Mouse (Mus musculus): ENCODE data around the gene Pygb. TPM values are rescaled to one million over a fixed set of nuclear protein-coding genes. Genes with fewer than 3 reads are reported as not detected.

Gene Pygb
- 123 and 125 TPM in 2 replicates for polyA plus RNA-seq (2012; rRNA removed)

DNA sequence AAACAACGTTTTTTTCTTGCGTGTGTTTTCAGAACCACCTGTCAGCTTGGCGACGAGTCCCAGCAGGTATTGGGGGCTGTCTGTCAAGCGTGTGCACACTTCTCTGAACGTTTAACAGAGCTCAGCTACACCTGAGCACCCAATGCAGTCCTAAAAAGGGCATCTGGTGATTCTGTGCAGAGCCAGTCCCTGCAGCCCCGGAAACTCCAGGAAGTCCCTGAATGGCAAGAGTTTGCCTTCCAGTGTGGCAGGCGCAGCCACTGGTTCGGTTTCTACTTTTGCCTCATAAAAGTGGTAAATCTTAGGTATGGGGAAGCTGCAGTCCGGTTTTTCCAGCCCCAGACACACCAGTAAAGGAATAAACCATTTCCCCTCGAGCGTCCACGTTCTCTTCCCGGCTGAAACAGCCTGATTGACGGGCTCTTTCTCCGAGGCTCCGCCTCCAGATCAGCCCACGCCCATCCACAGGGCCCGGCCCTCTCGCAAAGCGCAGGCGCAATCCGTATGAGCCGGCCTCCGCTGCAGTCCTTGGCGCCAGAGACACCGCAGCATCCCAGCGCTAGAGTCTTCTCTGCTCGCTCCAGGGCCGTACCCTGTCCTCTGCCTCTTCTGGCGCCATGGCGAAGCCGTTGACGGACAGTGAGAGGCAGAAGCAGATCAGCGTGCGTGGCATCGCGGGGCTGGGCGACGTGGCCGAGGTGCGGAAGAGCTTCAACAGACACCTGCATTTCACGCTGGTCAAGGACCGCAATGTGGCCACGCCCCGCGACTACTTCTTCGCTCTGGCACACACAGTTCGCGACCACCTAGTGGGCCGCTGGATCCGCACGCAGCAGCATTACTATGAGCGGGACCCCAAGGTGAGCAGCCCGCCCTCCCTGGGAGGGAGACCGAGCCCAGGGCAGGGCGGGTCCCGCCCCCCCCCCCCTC is at the start of gene Pygb:
Gene Pygb (plus strand): TSS at position 485 of the 930 bp plus-strand sequence.
- DNase-seq (ENCODE audit: extremely low spot score in 1 of 2, low spot score in 1 of 2) = peak; percentile 61 to 89

DNA sequence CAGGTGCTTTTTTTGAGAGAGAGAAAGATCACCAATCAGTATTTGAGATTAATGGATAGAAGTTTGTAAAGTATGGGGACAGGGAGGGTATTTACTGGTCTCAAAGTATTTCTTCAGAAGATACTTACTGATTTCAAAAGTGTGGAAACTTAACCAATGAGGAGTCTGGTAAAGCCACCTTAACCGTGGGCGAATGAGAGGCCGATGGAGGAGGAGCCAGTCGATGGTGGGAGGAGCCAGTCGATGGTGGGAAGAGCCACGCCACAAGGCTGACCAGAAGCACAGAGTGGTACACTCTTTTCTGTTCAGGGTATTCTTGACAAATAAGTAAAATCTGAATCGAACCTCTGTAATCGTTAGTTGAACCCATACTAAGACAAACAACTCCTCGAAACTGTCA is 48.7 kb upstream of the Pygb start:
- DNase-seq (ENCODE audit: extremely low spot score in 1 of 2, low spot score in 1 of 2) = no peak

DNA sequence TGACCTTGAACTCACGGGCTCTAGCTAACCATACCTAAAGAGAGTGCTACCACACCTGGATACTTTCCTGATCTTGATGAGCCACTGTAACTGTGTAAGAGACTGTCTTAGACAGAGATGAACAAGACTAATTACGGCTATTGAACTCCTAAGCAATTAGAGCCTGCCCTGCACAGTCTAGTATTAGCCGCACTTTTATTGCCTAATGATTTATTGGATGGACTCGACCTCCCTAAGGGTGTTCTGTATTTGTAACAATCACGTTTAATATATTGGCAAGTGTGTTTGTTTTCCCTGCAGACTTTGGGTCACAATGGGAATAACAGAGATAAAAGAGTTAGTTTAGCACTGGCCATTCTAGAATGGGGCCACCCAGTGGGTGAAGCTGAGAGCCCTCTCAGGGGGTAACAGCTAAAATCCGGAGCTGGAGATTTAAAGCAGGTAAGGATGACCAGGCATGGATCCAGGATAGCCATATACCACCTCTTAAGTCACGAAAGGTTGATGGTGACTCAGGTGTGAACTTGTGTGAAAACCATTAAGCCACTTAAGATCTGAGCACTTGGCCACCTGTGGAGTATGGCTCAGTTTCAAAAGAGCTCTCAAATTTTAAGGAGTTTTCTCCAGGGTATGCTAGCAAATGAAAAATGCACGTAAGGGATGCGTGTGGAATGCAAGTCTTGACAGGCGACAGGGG is 46.2 kb upstream of the Pygb start:
- DNase-seq (ENCODE audit: extremely low spot score in 1 of 2, low spot score in 1 of 2) = no peak

GRCm38 (mm10) chr2:150741405-150741804 is 45.1 kb upstream of the Pygb start:
- DNase-seq (ENCODE audit: extremely low spot score in 1 of 2, low spot score in 1 of 2) = no peak

DNA sequence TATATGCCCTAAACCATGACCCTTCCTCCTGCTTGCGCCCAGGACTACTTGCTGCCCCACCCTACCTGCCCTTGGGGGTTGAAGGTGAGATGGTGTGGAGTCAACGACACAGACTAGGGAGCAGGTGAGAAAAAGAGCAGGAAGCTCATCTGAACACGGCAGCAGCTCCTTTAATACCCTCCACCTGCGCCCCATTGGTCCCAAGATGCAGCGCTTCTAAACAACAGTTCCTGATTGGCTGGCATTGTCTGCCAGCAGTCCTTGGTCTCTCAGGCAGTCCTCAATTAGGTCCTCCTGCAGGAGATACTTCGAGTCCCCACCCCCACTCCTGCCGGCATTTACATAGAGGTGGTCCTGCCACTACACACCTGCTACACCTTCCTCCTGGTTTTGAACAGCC is 41.5 kb upstream of the Pygb start:
- no peak for DNase-seq (ENCODE audit: extremely low spot score in 1 of 2, low spot score in 1 of 2)

- DNase-seq (ENCODE audit: extremely low spot score in 1 of 2, low spot score in 1 of 2) = peak; percentile 98 to 100
Measured at GRCm38 (mm10) chr2:150748854-150749253, 37.7 kb upstream of the Pygb start, which contains the start of gene Entpd6. Entpd6 (plus strand) TSS chr2:150749042.

DNA sequence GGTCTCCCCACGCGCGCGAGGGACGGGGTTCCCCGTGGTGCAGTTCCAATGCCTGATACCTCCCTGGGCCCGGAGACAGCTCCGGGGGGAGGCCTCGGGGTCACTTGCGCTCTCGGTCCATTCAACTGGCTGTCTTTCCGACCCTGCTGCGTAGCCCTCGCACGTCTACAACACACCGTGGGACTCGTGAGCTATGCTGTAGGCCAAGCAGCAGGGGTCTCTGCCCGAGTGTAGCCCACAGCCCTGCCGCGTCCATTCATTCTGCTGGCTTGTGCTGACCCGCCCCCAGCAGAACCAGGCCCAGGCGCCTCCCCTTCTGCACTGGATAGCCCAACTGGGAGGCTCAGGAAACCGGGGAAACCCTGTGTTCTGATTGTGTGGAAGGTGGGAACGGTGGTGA is 37.3 kb upstream of the Pygb start:
- no peak for DNase-seq (ENCODE audit: extremely low spot score in 1 of 2, low spot score in 1 of 2)

- DNase-seq (ENCODE audit: extremely low spot score in 1 of 2, low spot score in 1 of 2) = no peak
Measured at GRCm38 (mm10) chr2:150750129-150750979, 36.2 kb upstream of the Pygb start.

DNA sequence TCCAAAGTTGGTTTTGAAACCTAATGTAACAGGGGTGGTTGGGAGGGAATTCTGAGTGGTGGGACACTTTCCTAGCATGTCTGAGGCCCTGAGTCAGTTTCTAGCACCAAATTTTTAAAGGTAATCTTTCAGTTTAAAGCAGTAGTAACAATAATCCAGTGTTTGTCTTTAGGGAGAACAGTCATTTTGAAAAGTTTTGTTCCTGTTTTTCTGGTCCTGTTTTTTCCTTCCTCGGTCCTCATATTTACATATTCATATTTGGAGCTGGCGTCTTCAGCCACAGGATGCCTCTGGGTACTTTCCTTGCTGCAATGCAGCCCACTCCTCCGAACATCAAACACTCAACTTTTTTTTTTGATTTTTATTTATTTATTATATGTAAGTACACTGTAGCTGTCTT is 31.5 kb upstream of the Pygb start:
- DNase-seq (ENCODE audit: extremely low spot score in 1 of 2, low spot score in 1 of 2) = no peak

DNA sequence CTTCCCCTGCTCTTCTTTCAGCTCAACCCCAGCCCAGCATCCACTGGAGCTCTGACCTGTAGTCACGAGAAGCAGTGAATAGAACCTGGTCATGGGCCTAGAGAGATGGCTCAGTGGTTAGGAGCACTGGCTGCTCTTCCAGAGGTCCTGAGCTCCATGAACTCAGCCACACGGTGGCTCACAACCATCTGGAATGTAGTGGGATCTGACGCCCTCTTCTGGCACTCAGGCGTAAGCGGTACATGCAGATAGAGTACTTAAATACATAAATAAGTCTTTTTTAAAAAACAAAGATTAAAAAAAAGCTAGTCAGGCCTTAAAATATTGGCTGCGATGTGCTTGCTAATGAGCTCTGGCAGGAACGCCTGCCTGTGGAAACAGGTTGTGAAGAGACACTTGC is 25.1 kb upstream of the Pygb start:
- no peak for DNase-seq (ENCODE audit: extremely low spot score in 1 of 2, low spot score in 1 of 2)

DNA sequence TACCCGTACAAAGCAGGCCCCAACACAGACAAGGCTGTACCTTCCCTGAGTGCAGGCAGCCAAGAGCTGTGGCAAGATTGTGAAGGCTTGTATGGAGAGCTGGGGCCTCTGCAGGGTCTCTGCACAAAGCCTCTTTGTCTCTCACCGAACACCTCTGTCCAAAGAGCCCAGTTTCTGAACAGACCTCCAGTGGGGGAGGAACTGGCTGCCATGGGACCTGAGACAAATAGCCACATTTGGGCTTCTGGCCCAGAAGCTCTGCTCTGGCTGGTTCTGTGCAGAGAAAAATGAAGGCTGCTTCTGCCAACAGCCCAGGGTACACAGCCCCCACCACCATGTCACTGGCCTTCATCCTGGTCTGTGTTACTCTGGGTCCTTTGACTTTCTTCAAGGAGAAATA is 20.9 kb upstream of the Pygb start:
- DNase-seq (ENCODE audit: extremely low spot score in 1 of 2, low spot score in 1 of 2) = peak in 1 of 2 experiments; percentile 54

DNA sequence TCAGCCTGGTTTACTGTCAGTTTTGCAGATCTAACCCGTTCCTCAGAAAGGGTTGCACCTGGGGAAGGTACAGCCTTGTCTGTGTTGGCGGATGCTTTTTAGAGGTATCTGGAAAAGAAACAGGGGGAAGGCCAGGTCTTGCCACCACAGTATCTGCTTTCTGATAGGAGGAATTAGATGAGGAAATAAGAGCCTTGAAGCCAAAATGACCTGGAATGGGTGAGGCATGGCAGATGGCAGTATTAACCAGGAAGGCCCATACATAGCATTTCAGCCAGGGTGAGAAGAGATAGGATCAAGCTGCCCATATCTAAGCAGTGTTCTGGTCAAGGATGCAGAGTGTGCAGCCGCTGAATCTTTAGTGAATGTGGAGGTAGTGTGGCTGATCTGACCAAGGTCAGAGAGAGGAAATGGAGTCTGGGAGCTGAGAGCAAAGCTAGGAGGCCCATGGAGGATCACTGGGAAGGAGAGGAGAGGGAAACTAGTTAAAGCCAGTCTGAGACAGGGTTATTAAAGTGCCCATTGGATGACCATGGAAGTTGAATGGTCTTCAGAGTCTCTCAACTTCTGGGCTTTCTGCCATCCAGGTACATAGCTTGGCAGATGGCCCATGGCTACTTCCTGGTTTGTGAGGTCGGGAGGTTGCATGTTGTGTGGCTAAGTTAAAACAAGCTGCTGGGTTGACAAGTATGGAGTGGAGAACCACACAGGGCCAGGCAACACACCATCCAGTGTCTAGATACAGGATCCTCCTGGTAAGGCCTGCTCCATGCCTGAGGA is 20.3 kb upstream of the Pygb start:
- no peak for DNase-seq (ENCODE audit: extremely low spot score in 1 of 2, low spot score in 1 of 2)

GRCm38 (mm10) chr2:150768678-150769077 is 17.9 kb upstream of the Pygb start:
- no peak for DNase-seq (ENCODE audit: extremely low spot score in 1 of 2, low spot score in 1 of 2)

GRCm38 (mm10) chr2:150770747-150771146 is 15.8 kb upstream of the Pygb start:
- no peak for DNase-seq (ENCODE audit: extremely low spot score in 1 of 2, low spot score in 1 of 2)

- DNase-seq (ENCODE audit: extremely low spot score in 1 of 2, low spot score in 1 of 2) = no peak
Measured at GRCm38 (mm10) chr2:150771169-150771568, 15.4 kb upstream of the Pygb start.

- no peak for DNase-seq (ENCODE audit: extremely low spot score in 1 of 2, low spot score in 1 of 2)
Measured at GRCm38 (mm10) chr2:150771996-150772395, 14.5 kb upstream of the Pygb start.

GRCm38 (mm10) chr2:150772466-150773119 is 13.9 kb upstream of the Pygb start:
- DNase-seq (ENCODE audit: extremely low spot score in 1 of 2, low spot score in 1 of 2) = no peak

- no peak for DNase-seq (ENCODE audit: extremely low spot score in 1 of 2, low spot score in 1 of 2)
Measured at GRCm38 (mm10) chr2:150782801-150783200, 3.7 kb upstream of the Pygb start.

DNA sequence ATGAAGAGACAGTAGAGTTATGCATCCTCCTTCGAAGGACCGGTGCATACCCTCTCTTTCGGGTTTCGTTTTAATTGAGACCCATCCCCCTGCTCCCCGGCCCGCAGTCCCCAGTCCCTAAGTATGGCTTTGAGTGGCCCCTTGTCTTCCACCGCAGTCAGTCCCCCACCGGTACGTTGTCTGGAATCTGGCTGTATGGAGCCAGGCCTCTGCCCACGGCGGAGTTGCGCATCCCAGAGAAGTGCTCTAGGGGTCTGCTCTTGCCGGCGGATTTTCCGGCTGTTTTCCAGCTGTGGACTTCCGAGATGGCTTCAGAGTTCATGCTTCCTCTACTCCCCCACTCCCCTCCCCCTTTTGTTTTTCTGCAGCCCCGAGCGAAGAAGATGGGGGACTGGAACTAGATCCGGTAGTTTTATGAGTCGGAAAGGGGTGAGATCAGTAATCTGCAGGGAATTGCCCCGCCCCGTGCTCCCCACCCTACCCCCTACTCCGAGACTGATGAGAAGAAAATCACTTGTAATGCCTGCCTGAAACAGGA is 768 bp downstream of the Pygb start:
- DNase-seq (ENCODE audit: extremely low spot score in 1 of 2, low spot score in 1 of 2) = no peak
